ENCODE assay signal across 13 mouse cellular contexts in genomic region chr7:129429903-129430302, GRCm38 (mm10).
"Had no signal": no experiment of that assay in that cellular context is flagged by ENCODE, and none has a peak within 500 bp of the region (broad histone marks: within the 10 kb centered on the region; RNA-seq: fewer than 3 reads in every experiment).

No protein-coding gene starts in this region.

- ATAC-seq: inflammation-experienced regulatory T-cells, adult 6 months; liver, embryonic 12.5 days; midbrain, embryonic 13.5 days had no signal

- H3K27ac ChIP-seq: limb, embryonic 13.5 days; liver, embryonic 12.5 days; midbrain, embryonic 13.5 days; neural tube, embryonic 13.5 days had no signal

- H3K36me3 ChIP-seq: limb, embryonic 13.5 days; liver, embryonic 12.5 days; midbrain, embryonic 13.5 days; neural tube, embryonic 13.5 days had no signal

- H3K27me3 ChIP-seq: limb, embryonic 13.5 days; liver, embryonic 12.5 days; midbrain, embryonic 13.5 days had no signal

- H3K4me2 ChIP-seq: limb, embryonic 13.5 days; liver, embryonic 12.5 days; lung, embryonic 14.5 days; midbrain, embryonic 13.5 days; neural tube, embryonic 13.5 days had no signal

- H3K9ac ChIP-seq: limb, embryonic 13.5 days; liver, embryonic 12.5 days; lung, embryonic 14.5 days; midbrain, embryonic 13.5 days; neural tube, embryonic 13.5 days had no signal

- H3K4me1 ChIP-seq: limb, embryonic 13.5 days; liver, embryonic 12.5 days; midbrain, embryonic 13.5 days; neural tube, embryonic 13.5 days had no signal

- H3K9me3 ChIP-seq: limb, embryonic 13.5 days; midbrain, embryonic 13.5 days; neural tube, embryonic 13.5 days had no signal

- H3K4me3 ChIP-seq: limb, embryonic 13.5 days; liver, embryonic 12.5 days; midbrain, embryonic 13.5 days; myocyte; neural tube, embryonic 13.5 days had no signal

- DNase-seq: left cerebral cortex, postnatal 4 days; lung, embryonic 14.5 days; lung, postnatal 10 days; lung, postnatal 4 days; right cerebral cortex, adult 18-20 months; right cerebral cortex, postnatal 25 days; thymus, postnatal 4 days had no signal
